ENCODE assay signal across 8 mouse cellular contexts in the genomic region with DNA sequence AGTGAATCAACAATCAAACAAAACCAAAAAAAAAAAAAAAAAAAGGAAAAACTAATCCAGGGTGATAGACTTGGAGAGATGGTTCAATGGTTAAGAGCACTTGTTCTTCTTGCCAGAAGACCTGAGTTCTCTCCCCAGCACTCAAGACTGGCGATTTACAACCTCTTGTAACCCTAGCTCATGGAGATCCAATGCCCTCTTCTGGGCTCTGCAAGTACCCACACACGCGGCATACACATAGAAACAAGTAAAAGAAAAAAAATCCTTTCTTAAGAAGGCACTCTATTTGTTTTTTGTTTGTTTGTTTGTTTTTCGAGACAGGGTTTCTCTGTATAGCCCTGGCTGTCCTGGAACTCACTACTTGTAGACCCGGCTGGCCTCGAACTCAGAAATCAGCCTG. TPM values are rescaled to one million over a fixed set of nuclear protein-coding genes. Genes with fewer than 3 reads are reported as not detected.
DNase-seq lines count a peak whose midpoint lies in the region; ATAC-seq and TF ChIP-seq lines count a peak whose summit lies in the region.

No protein-coding gene starts in this region.

- TF ChIP-seq EP300 in liver, embryonic 14.5 days (IDR thresholded peaks at IDR 0.05; ENCODE audit: low read depth) = no peak

- peaks cover 18% of the 10 kb centered on the region for H3K36me3 ChIP-seq in heart, embryonic 10.5 days
- H3K36me3 ChIP-seq in forebrain, embryonic 12.5 days (replicated peaks) = peaks cover 18% of the 10 kb centered on the region
- H3K36me3 ChIP-seq in liver, embryonic 14.5 days (replicated peaks; ENCODE audit: control insufficient read depth, insufficient read depth, low read depth) = peaks cover 2% of the 10 kb centered on the region

- H3K27ac ChIP-seq in heart, embryonic 10.5 days = no peak overlapping the region
- H3K27ac ChIP-seq in forebrain, embryonic 12.5 days = peak overlapping the region; percentile 76
- H3K27ac ChIP-seq in liver, embryonic 14.5 days = peak overlapping the region; percentile 68

- H3K9ac ChIP-seq in forebrain, embryonic 12.5 days = no peak overlapping the region
- H3K9ac ChIP-seq in liver, embryonic 14.5 days (replicated peaks) = peak overlapping the region; percentile 31; the same call in 1 of the 2 replicates

- WGBS in heart, embryonic 10.5 days = 80% methylated on average over 6 of the region's 6 CpGs
- 89% methylated on average over 6 of the region's 6 CpGs for WGBS in forebrain, embryonic 12.5 days
- 74% methylated on average over 6 of the region's 6 CpGs for WGBS in liver, embryonic 14.5 days (ENCODE audit: insufficient replicate concordance)

- no peaks in the 10 kb centered on the region for H3K9me3 ChIP-seq in heart, embryonic 10.5 days
- no peaks in the 10 kb centered on the region for H3K9me3 ChIP-seq in forebrain, embryonic 12.5 days
- H3K9me3 ChIP-seq in liver, embryonic 14.5 days (ENCODE audit: control insufficient read depth, low read length) = no peaks in the 10 kb centered on the region

- peaks cover 18% of the 10 kb centered on the region for H3K4me1 ChIP-seq in heart, embryonic 10.5 days
- peaks cover 15% of the 10 kb centered on the region for H3K4me1 ChIP-seq in forebrain, embryonic 12.5 days
- H3K4me1 ChIP-seq in liver, embryonic 14.5 days (replicated peaks; ENCODE audit: control insufficient read depth in 2 of 2, insufficient read depth in 2 of 2, low read length in 1 of 2) = peaks cover 9 to 24% of the 10 kb centered on the region in 2 experiments

- H3K27me3 ChIP-seq in heart, embryonic 10.5 days (ENCODE audit: insufficient read depth, poor library complexity, severe bottlenecking) = no peaks in the 10 kb centered on the region
- H3K27me3 ChIP-seq in forebrain, embryonic 12.5 days = no peaks in the 10 kb centered on the region
- H3K27me3 ChIP-seq in liver, embryonic 14.5 days (ENCODE audit: control insufficient read depth, insufficient read depth, low read length) = no peaks in the 10 kb centered on the region

- peak overlapping the region; percentile 76 for H3K4me3 ChIP-seq in heart, embryonic 10.5 days
- H3K4me3 ChIP-seq in forebrain, embryonic 12.5 days (replicated peaks) = peak overlapping the region; percentile 68
- peak overlapping the region in 1 of 2 experiments; percentile 78; a peak in 2 of 4 replicates for H3K4me3 ChIP-seq in liver, embryonic 14.5 days (ENCODE audit: insufficient read depth in 1 of 2, low read depth in 2 of 2, low read length in 2 of 2)

- 0 out of 2 replicates have a peak, but pooled peaks have one; percentile 21 for TF ChIP-seq CTCF in liver, embryonic 14.5 days (IDR thresholded peaks at IDR 0.05; ENCODE audit: low read depth)

- peak overlapping the region; percentile 73; the same call in 1 of the 2 replicates for H3K4me2 ChIP-seq in forebrain, embryonic 12.5 days
- peak overlapping the region; percentile 69 for H3K4me2 ChIP-seq in liver, embryonic 14.5 days (ENCODE audit: low read depth)

- intact Hi-C loops in heart, postnatal 36 days (cut with DNase I) = no loop called here

- DNase-seq in heart, embryonic 10.5 days (ENCODE audit: low spot score) = no peak
- DNase-seq in heart, postnatal 36 days = no peak
- DNase-seq in A20 (ENCODE audit: low read depth, low spot score) = peak; percentile 62
- DNase-seq in liver, embryonic 14.5 days (ENCODE audit: low read depth in 3 of 3, low spot score in 3 of 3) = peak in 1 of 3 experiments; percentile 18
- DNase-seq in right cerebral cortex, postnatal 36 days (ENCODE audit: low spot score in 2 of 2) = no peak
- no peak for DNase-seq in urinary bladder, postnatal 25 days (ENCODE audit: low spot score)
- no peak for DNase-seq in adrenal gland, postnatal 10 days

- 0 out of 2 replicates have a peak, but pooled peaks have one; percentile 16 for ATAC-seq in forebrain, embryonic 12.5 days (ENCODE audit: low FRiP score)
- ATAC-seq in liver, embryonic 14.5 days (ENCODE audit: insufficient read depth) = no peak

RNA-seq across cellular contexts. Expression of a gene that starts 0.8 kb away (rescaled TPM):
- polyA plus RNA-seq in heart, embryonic 10.5 days (2016; fragmentation: Nextera tagmentation; extraction: Ambion mirVana) = 40.1 and 41.8 TPM in 2 replicates
- 10 to 100 TPM; 25.2 to 26.7 TPM for total RNA-seq in heart, postnatal 36 days (2021)
- 53.9 and 55.9 TPM in 2 replicates for polyA plus RNA-seq in forebrain, embryonic 12.5 days (2016; fragmentation: Nextera tagmentation; extraction: Ambion mirVana)
- 19.1 and 19.8 TPM in 2 replicates for polyA plus RNA-seq in liver, embryonic 14.5 days (2012; rRNA removed)
- polyA plus RNA-seq in liver, embryonic 14.5 days (2014; fragmentation: Nextera tagmentation; extraction: Ambion mirVana) = 19.3 and 24.7 TPM in 2 replicates
- total RNA-seq in adrenal gland, postnatal 10 days (2021) = 10 to 100 TPM; 36.6 to 41.1 TPM

RNA-seq across cellular contexts. Expression of a gene that starts 12.5 kb away (rescaled TPM):
- 9.1 and 14.3 TPM in 2 replicates for polyA plus RNA-seq in heart, embryonic 10.5 days (2016; fragmentation: Nextera tagmentation; extraction: Ambion mirVana)
- total RNA-seq in heart, postnatal 36 days (2021) = 10 to 100 TPM; 22.9 to 24.2 TPM
- polyA plus RNA-seq in forebrain, embryonic 12.5 days (2016; fragmentation: Nextera tagmentation; extraction: Ambion mirVana) = 22.4 and 22.6 TPM in 2 replicates
- polyA plus RNA-seq in liver, embryonic 14.5 days (2012; rRNA removed) = 11.0 and 11.6 TPM in 2 replicates
- polyA plus RNA-seq in liver, embryonic 14.5 days (2014; fragmentation: Nextera tagmentation; extraction: Ambion mirVana) = 3.6 and 4.7 TPM in 2 replicates
- 10 to 100 TPM; 47.2 to 51.3 TPM for total RNA-seq in adrenal gland, postnatal 10 days (2021)

RNA-seq across cellular contexts. Expression of a gene that starts 15.4 kb away (rescaled TPM):
- 0.06 and 0.08 TPM in 2 replicates for polyA plus RNA-seq in heart, embryonic 10.5 days (2016; fragmentation: Nextera tagmentation; extraction: Ambion mirVana)
- total RNA-seq in heart, postnatal 36 days (2021) = 1 to 10 TPM in 1 of 2 experiments, under 1 TPM in 1; 0.73 to 1.1 TPM
- polyA plus RNA-seq in forebrain, embryonic 12.5 days (2016; fragmentation: Nextera tagmentation; extraction: Ambion mirVana) = not detected in 2 replicates
- 0.39 and 0.44 TPM in 2 replicates for polyA plus RNA-seq in liver, embryonic 14.5 days (2012; rRNA removed)
- 0.05 and 0.08 TPM in 2 replicates for polyA plus RNA-seq in liver, embryonic 14.5 days (2014; fragmentation: Nextera tagmentation; extraction: Ambion mirVana)
- total RNA-seq in adrenal gland, postnatal 10 days (2021) = 1 to 10 TPM; 1.1 to 2.6 TPM

RNA-seq across cellular contexts. Expression of a gene that starts 35.2 kb away (rescaled TPM):
- polyA plus RNA-seq in heart, embryonic 10.5 days (2016; fragmentation: Nextera tagmentation; extraction: Ambion mirVana) = 16.5 and 19.4 TPM in 2 replicates
- total RNA-seq in heart, postnatal 36 days (2021) = under 1 TPM; 0.14 to 0.25 TPM
- polyA plus RNA-seq in forebrain, embryonic 12.5 days (2016; fragmentation: Nextera tagmentation; extraction: Ambion mirVana) = 18.5 and 19.4 TPM in 2 replicates
- 10.9 and 11.3 TPM in 2 replicates for polyA plus RNA-seq in liver, embryonic 14.5 days (2012; rRNA removed)
- 10.8 and 13.2 TPM in 2 replicates for polyA plus RNA-seq in liver, embryonic 14.5 days (2014; fragmentation: Nextera tagmentation; extraction: Ambion mirVana)
- total RNA-seq in adrenal gland, postnatal 10 days (2021) = 1 to 10 TPM; 1.9 to 4.5 TPM

RNA-seq across cellular contexts. Expression of a gene that starts 35.6 kb away (rescaled TPM):
- polyA plus RNA-seq in heart, embryonic 10.5 days (2016; fragmentation: Nextera tagmentation; extraction: Ambion mirVana) = 60.4 and 75.4 TPM in 2 replicates
- 10 to 100 TPM; 57.2 to 60.4 TPM for total RNA-seq in heart, postnatal 36 days (2021)
- 111 and 121 TPM in 2 replicates for polyA plus RNA-seq in forebrain, embryonic 12.5 days (2016; fragmentation: Nextera tagmentation; extraction: Ambion mirVana)
- polyA plus RNA-seq in liver, embryonic 14.5 days (2012; rRNA removed) = 19.9 and 34.7 TPM in 2 replicates
- polyA plus RNA-seq in liver, embryonic 14.5 days (2014; fragmentation: Nextera tagmentation; extraction: Ambion mirVana) = 42.5 and 48.8 TPM in 2 replicates
- 100 to 1,000 TPM in 1 of 2 experiments, 10 to 100 TPM in 1; 96.3 to 100 TPM for total RNA-seq in adrenal gland, postnatal 10 days (2021)
